Mouse (Mus musculus) retina, postnatal 1 day (tissue): ENCODE results near the gene Acvr1.

Experiments
- DNase-seq: peaks from one replicate; pipeline ENCODE4 v3.0.0-alpha.2; 2012

The Acvr1 gene

DNA sequence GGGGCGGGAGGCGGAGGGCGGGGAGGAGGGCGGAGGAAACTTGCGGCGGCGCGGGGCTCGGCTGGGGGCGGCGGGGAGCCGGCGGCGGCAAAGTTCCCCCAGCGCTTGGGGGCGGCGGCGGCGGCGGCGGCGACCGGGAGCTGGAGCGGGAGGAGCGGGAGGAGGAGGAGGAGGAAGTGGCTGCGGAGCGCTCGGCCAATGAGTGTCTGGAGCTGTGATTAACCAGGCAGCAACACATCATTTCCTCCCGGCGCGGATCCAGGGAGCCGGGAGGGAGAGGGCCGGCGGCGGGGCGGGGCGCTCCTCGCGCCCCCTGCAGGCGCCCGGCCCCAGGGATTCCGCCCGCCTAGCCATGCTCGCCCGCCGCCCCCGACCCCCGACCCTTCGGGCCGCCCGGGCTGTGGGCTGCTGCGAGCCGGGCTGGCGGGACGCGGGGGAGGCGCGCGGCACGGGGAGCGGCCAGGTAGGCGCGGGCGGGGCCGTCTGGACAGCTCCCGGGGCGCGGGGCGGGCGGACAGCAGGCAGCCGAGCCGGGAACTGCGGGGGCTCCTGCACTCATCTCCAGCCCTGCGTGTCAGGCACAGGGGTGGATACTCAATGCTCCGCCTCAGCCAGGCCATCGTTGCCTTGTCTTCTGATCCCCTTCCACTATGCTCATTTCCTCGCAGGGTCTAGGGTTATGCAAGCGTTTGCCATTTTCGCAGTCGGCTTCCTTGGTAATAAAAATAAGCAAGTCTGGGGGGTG is at the start of gene Acvr1, which contains the start of gene Upp2:
Gene Acvr1 (minus strand): TSS at position 92 of the 745 bp plus-strand sequence.
Gene Upp2 (plus strand): TSS at position 233 of the 745 bp plus-strand sequence.
- peak; percentile 95 for DNase-seq

DNA sequence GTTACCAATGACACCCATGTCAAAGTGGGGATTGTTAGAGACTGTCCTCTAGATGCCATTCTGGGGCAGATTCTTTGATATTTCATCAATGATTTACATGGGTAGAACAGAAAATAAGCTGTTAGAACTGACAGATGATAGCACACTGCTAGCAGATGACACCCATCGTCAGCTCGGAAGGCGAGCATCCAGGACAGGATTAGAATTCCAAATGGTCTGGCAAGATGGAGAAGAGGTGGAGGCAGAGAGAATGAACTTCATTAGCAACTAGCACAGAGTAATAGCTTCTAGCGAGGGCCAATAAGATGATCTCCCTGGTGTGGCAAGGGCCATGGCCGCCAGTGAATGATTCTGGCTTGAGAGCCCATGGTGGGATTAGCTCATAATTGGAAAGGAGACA is 48.8 kb upstream of the Acvr1 start:
- DNase-seq: no peak

DNA sequence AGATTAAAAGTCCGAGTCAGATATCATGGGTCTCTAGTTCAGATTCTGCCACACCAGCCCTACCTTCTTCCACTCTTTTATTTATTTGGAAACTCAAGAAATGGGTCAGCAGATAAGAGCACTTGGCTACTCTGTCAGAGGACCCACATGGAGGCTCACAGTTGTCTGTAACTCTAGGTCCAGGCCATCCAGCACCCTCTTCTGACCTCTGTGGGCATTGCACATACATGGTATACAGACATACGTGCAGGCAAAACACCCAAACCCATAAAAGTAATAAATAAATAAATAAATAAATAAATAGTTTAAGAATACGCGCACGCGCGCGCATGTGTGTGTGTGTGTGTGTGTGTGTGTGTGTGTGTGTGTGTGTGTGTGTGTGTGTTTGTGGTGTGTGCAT is 47.9 kb upstream of the Acvr1 start:
- DNase-seq: no peak

DNA sequence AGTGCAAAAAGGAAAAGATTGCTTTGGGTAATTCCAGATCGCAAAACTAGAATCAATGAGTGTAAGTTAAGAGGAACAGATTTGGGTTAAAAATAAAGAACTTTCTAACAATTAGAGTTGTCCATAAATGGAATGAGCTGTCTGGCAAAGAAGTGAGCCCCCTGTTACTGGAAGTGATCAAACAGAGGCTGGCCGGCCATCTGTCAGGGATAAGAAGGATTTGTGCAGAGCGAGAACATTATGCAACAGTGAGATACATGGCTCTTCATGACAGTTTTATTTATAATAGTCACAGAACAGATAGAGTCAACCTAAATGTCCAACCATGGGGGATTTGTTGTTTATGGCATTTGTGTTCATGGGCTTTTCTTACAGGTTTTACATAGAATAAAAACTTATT is 46.8 kb upstream of the Acvr1 start:
- DNase-seq: no peak

DNA sequence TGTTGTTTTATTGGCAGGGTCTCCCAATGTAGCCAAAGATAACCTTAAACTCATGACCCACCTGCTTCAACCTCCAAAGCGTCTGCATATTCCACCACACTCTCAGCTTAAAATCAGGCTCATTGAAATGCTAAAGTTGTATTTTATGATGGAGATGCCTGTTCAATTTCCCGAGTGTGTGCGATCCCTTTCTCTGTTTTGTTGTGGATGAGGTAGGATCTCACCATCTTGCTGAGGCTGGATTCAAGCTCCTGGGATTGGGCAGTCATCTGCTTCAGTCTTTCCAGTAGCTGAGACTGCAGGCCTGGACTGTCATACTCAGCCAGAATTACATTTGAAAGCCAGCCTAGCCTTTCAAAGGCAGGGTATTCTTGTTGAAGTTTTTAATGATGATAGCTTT is 37.8 kb upstream of the Acvr1 start:
- no peak for DNase-seq

DNA sequence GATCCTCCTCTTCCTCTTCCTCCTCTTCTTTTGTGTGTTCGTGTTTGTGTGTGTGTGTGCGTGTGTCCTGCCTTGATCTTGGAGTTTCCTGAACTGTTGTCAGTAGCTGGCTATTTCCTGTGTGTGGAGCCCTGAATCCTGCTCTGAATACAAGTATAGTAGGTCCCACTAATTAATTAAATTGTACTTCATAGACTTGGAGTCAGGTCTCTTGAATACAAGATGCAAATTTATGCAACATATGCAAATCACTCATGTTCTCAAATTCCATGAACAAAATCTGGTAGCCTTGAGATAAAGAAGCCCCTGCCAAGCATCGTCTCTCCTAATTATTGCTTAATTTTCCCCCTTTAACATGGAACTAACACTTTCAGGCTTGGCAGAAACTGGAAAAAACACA is 36.4 kb upstream of the Acvr1 start:
- DNase-seq: no peak

DNA sequence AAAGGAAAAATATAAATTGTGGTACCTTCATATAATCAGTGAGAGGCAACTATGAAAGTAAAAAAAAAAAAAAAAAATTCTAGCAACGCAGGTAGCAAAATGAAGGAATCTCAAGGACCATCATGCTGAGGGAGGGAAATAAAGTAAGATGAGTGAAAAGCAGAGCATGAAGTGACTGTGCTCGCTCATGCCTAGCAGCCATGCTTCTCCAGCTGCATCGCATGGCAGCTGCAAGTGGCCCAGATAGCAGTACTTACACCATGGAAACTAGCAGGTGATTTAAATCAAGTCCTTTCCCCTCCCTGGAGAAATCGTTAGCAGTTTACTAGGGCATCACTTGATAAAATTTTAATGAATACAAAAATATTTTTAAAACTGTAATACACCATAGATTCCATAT is 34.4 kb upstream of the Acvr1 start:
- peak; percentile 20 for DNase-seq

DNA sequence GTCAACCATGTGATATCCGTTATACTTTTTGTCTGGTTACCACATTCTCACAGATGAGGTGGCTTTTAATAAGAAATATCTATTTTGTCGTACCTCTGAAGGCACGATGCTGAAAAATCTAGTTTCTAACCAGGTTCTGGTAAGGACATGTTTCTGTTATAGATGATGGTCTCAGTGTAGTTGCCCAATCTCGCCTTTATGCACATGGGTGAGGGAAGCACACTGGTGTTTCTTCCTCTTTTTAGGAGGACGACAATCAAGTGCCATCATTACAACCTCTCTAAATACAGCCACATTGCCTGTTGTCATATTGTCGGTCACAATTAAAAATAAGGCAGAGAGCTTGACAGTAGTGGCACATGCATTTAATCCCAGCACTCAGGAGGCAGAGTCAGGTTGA is 32.7 kb upstream of the Acvr1 start:
- no peak for DNase-seq

DNA sequence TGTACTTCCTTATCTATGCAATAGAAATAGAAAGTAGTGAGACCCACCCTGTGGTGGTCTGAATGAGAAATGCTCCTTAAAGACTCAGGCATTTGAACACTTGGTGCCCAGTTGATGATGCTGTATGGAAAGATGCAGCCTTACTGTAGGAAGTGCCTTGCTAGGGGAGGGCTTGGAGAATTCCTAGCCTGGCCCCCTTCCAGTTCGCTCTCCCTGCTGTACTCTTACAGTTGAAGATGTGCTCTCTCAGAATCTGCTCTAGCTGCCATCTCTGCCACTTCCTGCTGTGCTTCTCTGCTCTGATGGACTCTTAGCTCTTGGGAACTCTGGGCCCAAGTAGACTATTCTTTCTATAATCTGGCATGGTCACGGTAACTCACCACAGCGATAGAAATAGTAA is 30.6 kb upstream of the Acvr1 start:
- DNase-seq: no peak

DNA sequence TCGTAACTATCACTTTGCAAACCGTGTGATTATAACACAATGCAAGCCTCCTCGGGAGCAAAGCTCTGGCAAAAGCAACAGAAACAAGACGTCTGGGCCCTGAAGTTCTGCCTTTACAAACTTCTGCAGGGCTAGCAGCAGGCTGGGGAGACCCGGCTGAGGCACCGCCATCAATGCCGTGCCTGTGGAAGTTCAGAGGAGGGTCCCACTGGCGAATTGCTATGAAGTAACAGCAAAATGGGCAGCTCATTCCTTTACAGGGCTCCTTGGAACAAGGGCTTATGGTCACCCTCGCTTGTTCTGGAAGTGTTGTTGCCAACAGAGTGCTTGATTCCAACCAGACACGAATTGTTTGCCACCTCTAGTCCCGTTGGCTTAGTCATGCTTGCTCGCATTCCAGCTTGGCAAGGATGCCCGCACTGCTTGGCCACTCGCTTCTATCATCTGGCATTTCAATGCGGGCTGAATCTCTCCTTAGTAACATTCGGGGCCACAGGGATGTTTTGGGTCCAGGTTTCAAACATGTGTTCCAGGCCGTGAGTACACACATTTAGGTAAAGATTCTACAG is 29.9 kb upstream of the Acvr1 start:
- no peak for DNase-seq

DNA sequence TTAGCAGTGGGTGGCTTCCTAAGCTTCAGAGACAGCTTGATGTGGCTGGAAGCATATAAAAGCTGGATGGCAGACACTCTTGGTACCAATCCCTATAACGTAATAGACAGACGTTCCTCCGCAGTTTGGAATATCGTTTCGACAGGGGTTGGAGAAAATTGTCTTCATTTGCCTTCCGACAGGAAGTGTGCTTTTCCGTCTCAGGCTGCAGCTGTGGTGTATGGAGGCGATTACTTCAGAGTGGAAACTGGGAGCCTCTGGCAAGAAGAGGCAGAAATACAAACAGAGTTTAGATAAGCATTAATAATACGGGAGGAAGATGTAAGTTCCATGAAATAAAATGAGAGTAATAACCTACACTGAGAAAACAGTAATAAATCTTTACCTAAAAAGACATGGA is 28.4 kb upstream of the Acvr1 start:
- no peak for DNase-seq

DNA sequence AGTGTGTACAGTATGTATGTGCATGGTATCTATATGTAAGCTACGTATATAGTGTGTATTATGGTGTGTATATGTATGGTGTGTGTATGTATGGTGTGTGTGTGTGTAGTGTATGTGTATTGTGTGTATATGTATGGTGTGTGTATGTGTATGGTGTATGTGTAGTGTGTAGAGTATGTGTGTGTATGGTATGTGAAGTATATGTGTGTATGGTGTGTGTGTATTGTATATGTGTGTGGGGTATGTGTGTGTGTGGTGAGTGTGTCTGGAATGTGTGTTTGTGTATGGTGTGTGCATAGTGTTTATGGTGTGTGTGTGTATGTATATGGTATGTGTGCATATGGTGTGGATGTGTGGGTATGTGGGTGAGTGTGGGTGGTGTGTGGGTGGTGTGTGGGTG is 23.1 kb upstream of the Acvr1 start:
- no peak for DNase-seq

DNA sequence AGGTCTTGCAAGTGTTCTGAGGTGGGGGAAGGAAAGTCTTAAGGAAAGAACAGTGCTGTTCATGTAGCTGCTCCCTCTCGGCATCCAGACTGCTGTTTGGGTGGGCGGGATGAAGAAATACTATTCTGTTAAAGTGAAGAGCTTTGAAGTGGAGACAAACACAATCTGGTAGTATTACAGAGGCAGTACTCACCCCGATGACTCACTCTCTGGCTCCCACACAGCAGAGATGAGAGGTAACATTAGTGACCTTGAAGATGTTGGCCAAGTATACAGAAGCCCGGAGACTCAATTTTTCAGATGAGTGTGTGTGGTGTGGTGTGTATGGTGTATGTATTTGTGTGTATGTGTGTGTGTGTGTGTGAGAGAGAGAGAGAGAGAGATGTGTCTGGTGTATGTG is 22.7 kb upstream of the Acvr1 start:
- no peak for DNase-seq

DNA sequence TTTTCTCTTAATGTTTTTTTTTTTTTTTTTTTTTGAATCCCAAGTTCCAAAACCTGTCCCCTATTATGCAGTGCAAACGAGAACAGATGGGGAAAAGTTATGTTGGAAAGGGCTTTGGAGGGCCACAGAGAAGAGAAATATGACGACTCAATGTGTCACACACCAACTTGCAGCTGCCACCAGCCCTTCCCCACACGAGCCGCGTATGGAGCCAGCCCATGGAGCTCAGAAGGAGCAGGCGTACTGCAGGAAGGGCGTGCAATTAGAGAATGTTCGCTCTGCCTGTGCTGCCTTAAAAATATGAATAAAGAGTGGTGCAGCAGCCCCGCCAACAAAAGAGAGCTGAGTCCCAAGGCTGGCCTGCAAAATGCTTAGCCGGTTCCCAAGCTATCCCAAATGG is 19.4 kb upstream of the Acvr1 start:
- DNase-seq: no peak

DNA sequence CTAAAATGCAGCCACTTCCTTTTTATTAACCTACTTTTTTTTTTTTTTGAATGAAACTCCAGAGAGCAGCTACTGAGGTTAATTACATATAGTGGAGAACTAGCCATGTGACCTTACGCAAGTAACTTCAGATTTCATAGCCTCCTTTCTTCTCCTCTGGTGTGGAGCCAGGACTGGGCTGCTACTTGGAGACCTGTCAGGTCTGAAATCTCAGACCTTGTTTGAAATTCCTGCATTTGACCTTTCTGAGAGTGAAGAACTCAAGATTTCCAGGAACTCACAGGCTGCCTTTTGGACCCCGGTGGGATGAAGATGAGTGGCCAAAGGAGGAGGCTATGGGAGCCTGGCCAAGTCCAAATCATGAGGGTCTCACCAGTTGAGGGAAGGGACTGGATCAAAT is 7.2 kb upstream of the Acvr1 start:
- no peak for DNase-seq

DNA sequence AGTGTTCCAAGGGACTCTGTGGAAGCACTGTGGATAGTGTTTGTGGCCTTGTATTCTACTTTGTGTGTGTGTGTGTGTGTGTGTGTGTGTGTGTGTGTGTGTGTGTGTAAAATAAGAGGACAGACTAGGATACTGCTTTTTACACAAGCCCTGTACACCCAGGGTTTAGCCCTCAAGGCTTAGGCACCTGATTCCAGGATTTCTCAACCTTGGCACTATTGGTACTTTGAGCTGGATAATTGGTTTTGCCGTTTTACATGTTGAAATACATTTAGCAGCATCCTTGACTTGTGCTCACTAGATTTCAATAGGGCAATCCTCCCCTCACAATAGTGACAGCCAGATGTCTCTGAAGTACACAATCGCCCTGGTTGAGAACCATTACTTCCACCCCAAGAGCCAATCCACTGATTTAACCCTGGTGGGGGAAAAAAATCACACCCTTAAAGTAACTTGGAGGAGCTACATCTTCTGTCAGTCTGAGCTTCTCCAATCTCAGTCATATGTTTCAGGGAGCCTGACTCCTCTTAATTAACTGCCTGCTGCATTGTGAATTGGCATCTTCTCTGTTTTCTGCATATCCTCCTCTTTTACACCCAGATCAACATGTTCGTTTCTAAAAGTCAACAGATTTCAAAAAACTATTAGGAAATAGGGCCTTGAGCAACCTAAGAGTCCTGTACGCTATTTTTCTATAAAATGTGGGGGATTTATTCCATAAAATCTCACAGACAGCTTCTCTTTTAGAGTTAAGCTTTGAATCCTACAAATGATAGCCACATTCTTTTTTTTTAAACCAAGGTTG is 2.1 kb upstream of the Acvr1 start:
- DNase-seq: no peak

DNA sequence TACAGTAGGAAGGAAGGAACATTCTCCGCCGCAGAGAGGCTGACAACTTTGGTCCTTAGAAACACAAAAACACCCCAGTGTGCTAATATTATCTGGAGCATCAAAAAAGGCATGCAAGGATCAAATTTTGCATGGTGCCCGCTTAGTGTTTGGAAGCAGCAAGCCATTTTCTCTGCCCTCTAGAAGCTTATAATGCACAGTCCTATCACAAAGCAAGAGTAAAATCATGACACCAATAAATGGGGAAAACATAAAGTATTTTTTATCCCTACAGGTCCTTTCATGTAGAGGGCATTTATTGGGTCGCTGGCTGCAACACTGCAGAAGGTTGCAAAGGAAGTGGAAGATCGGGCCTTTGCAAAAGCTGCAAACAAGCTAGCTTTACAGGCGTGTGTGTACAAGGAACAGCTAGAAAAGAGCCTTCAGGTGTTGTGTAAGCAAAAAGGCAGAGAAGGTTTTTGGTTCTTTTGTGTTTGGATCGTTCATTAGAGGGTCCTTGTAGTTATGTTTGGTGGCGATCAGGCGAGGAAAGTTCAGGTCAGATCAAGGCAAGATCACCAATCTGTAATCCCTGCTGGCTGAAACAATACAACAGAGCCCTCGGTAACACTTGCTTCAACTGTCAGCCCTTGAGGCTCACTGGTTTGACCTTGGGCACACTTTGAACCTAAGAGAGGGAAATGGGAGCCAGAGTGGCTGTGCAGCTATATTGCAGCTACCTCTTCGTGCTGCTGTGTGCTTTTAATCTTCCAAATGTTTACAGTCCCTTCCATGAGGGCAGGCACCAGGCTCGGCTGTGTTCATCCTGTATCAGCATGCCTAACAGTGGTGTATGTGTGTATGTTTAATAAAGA is 1.1 kb upstream of the Acvr1 start:
- peak; percentile 38 for DNase-seq

DNA sequence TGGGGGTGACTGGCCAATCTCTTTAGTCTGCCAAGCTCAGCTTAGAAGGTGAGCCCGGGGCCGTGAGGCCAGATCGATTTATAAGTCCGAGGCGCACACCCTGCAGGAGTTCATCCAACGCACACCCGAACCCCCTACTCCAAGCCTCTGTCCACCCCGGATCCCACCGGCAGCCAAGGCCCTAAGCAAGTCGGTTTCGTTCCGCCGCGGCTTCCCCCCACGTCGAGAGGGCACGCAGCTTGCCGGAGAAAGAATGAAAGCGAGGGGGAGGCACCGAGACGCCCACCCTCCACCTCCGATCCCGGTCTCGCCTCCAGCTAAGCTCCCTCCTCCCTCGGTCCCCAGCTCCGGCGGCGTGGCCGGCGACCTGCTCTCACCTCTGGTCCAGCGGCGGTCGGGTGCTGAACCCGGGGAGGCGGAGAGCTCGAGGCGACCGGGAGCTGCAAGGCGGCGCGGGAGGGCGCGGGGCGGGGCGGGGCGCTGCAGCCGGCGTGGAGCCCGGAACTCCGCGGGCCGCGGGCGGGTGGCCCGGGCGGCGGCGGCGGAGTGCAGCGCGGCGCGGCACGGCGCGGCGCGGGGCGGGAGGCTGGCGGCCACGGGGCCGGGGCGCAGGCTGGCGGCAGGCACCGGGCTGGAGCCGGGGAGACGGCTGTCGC is 419 bp downstream of the Acvr1 start:
- peak; percentile 76 for DNase-seq

DNA sequence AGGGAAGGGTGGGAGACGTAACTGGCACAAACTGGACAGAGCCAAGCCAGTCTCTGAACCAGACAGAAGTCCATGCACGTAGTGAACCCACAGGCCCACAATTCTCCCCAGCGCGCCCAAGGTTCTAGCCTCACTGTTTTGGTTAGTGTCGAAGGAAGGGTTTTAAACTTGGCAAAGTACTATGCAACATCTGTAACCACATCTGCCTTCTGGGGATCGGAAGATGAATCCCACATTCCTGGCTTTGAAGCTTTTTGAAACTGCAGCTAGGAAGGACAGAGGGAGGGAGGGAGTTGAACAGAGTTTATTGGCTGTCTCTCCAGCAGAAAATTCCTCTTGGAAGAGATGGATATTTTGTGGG is 928 bp downstream of the Acvr1 start:
- peak; percentile 29 for DNase-seq

DNA sequence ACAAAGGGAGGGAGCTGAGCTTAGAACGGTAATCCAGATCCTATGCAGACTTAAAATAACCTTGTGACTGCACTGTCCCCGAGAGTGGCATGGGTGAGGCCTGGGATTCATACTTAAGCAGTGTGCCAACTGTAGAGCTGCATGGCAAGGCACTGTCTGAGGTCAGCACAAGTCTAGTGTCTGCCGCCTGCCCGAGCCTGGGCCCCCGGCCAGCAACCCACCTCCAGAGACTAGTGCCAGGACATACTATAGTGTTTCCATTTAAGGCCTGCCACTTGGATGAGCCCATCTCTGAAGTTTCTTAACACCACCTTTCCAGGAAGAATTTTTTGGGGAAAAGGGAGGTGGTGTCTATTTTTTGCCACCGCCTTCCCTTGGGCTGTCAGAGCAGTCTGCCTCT is 1.7 kb downstream of the Acvr1 start:
- DNase-seq: peak; percentile 20

DNA sequence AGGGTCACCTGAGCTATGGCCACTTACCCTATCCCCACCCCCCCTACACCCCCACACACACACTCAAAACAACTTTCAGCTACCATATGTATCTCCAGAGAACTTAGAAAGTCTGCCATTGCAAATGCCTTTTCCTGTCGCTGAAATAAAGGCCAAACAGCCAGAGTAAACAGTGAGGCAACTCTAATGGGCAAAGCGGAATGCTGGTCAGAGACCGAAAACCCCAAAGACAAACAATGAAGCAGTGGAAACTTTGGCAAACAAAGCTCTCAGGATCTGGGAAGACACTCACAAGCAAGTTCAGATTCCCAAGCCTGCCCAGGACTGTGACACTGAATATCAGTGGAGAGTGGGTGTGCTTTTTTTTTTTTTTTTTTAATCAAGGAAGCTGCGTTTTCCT is 4.8 kb downstream of the Acvr1 start:
- DNase-seq: no peak

DNA sequence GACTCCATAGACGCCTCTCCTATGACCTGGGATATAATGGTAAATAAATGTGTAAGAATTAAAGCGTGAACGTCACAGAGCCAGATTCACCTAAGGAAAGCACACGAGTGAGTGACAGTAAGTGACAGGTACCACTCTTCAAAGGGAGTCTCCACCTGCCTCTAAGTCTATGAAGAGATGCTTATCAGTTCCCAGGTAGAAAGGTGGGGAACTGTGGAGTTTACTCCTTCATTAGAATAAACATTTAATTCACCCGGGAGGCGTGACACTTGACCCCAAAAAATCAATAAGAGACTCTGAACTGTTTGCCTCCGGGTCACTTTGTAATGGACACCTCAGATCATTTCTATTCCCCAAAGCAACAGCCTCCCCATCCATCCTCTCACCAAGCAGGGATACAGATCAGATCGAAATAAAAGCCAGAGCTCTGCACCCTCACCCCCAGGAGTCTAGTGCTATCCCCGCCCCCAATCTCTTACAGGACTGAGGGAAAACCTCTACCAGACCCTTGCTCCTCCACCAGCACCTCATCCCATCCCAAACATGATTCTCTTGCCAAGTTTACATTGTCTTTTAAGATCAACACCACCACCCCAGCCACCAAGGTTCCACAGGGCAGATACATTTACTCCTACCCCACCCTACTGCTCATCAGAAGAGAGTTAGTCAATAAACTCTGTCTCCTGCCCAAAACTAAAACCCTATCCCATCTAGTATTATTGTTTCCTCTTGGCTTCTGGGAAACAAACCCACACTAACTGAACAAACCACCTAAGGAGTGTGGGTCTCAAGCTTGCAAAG is 9.7 kb downstream of the Acvr1 start:
- DNase-seq: no peak
